Mouse (Mus musculus): ENCODE data around the gene Iars. TPM values are rescaled to one million over a fixed set of nuclear protein-coding genes. Genes with fewer than 3 reads are reported as not detected.
"Not testable (repeated sequence)": the region's sequence is repeated elsewhere in the genome, so short reads cannot be mapped to it uniquely, and the experiment has no call there.

Gene Iars
- polyA plus RNA-seq, 1 experiment from 2014 or later, result 69.6 TPM

DNA sequence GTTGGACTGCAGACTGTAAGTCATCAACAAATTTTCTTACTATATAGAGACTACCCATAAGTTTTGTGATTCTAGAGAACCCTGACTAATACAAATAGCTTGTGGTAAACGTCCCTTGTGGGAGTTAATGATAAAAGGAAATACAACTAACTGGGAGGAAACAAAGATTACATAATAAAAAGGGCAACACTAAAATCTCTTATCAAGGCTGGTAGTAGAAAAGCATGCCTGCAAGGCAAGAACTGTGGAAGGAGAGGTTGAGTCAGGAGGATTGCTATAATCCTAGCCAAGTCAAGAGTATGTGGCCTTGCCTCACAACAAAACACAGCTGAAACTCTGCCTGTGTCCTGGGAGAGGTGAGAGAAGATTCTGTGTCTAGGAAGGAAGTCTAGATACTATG is 78.8 kb downstream of the Iars start:
- Histone ChIP-seq H3K36me3 (ENCODE audit: control insufficient read depth, insufficient read depth, low read length) (no peaks in the 10 kb centered on the region), H3K9me3 (replicated peaks; ENCODE audit: control insufficient read depth, low read length) (no peaks in the 10 kb centered on the region), H3K4me3 (ENCODE audit: low read depth, low read length) (no peak overlapping the region), H3K27me3 (ENCODE audit: control insufficient read depth, insufficient read depth, low read length) (no peaks in the 10 kb centered on the region), H3K4me1 (ENCODE audit: control insufficient read depth, insufficient read depth, low read length) (no peaks in the 10 kb centered on the region), H3K27ac (ENCODE audit: low read depth, low read length) (no peak overlapping the region), H3K4me2 (no peak overlapping the region), H3K9ac (ENCODE audit: low read depth, low read length) (no peak overlapping the region)
- ATAC-seq (replicated peaks; ENCODE audit: insufficient number of reproducible peaks, low FRiP score, low TSS enrichment), result no peak
- 52% methylated on average over 1 of the region's 1 CpGs for WGBS (ENCODE audit: insufficient replicate concordance)

DNA sequence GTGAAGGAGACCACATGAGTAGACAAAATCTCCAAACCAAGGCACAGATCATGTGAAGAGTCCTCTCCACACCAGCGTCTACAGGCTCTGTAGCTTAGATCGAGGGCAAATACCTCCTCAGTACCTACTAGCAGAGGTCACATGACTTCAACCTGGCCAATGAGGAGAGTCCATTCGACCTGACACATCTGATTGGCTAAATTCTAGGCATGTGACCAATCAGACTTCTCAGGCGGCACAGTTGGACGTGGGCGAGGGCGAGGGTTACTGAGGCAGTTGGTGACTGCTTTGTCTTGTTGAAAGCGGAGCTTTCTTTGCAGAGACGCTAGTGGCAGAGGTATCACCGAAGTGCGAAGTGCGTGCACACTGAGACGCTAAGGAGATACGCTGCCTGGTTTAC is 80.3 kb downstream of the Iars start:
- Histone ChIP-seq H3K27me3 (ENCODE audit: control insufficient read depth, insufficient read depth, low read length) (no peaks in the 10 kb centered on the region), H3K36me3 (ENCODE audit: control insufficient read depth, insufficient read depth, low read length) (no peaks in the 10 kb centered on the region), H3K9me3 (replicated peaks; ENCODE audit: control insufficient read depth, low read length) (no peaks in the 10 kb centered on the region), H3K4me3 (ENCODE audit: low read depth, low read length) (no peak overlapping the region), H3K4me2 (no peak overlapping the region), H3K4me1 (ENCODE audit: control insufficient read depth, insufficient read depth, low read length) (no peaks in the 10 kb centered on the region), H3K9ac (ENCODE audit: low read depth, low read length) (no peak overlapping the region), H3K27ac (ENCODE audit: low read depth, low read length) (no peak overlapping the region)
- no peak for ATAC-seq (replicated peaks; ENCODE audit: insufficient number of reproducible peaks, low FRiP score, low TSS enrichment)
- WGBS (ENCODE audit: insufficient replicate concordance), result 82% methylated on average over 14 of the region's 14 CpGs

DNA sequence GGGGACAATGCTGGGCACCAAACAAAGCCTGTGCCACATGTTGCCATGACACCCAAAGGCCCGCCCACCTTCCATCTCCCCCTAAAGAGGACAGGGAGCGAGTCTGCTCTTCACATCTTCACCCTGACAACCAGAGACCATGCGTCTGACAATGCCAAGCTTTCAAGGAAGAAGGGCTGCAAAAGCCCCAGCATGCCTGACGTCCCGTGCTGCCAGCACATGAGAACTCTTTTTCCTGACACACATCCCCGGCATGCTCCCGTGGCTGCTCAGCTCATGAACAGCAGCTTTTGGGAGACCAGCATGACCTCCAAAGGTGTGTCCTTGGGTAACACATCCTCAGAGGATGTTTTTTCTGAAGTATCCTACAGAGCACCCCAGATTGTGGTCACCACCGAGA is 83.4 kb downstream of the Iars start:
- no peak overlapping the region for H3K4me3 ChIP-seq (ENCODE audit: low read depth, low read length)
- WGBS (ENCODE audit: insufficient replicate concordance), result 87% methylated on average over 8 of the region's 8 CpGs
- no peaks in the 10 kb centered on the region for H3K4me1 ChIP-seq (ENCODE audit: control insufficient read depth, insufficient read depth, low read length)
- no peaks in the 10 kb centered on the region for H3K9me3 ChIP-seq (replicated peaks; ENCODE audit: control insufficient read depth, low read length)
- no peaks in the 10 kb centered on the region for H3K27me3 ChIP-seq (ENCODE audit: control insufficient read depth, insufficient read depth, low read length)
- H3K4me2 ChIP-seq, result no peak overlapping the region
- no peaks in the 10 kb centered on the region for H3K36me3 ChIP-seq (ENCODE audit: control insufficient read depth, insufficient read depth, low read length)
- no peak for ATAC-seq (replicated peaks; ENCODE audit: insufficient number of reproducible peaks, low FRiP score, low TSS enrichment)
- H3K27ac ChIP-seq (ENCODE audit: low read depth, low read length), result no peak overlapping the region
- H3K9ac ChIP-seq (ENCODE audit: low read depth, low read length), result no peak overlapping the region

DNA sequence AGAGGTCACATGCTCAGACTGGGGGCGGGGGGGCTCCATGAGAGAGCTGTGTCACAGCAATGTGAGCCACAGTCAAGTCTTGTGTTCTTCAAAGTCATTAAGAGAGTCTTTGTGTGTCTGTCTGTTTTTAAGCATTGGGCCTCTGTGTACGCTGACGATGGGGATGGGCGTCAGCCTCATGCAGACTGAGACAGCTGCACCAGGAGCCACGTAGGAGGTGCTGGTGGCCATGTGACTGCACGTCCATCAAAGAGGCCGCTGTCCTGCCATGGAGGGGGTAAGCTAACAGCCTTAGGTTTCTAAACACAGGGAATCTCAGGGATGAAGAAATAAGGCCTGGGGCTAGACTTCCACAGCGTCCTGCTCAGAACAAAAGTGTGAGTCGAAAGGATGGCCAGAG is 84.4 kb downstream of the Iars start:
- no peak for ATAC-seq (replicated peaks; ENCODE audit: insufficient number of reproducible peaks, low FRiP score, low TSS enrichment)
- no peaks in the 10 kb centered on the region for H3K36me3 ChIP-seq (ENCODE audit: control insufficient read depth, insufficient read depth, low read length)
- no peak overlapping the region for H3K4me2 ChIP-seq
- H3K27me3 ChIP-seq (ENCODE audit: control insufficient read depth, insufficient read depth, low read length), result no peaks in the 10 kb centered on the region
- 55% methylated on average over 9 of the region's 9 CpGs for WGBS (ENCODE audit: insufficient replicate concordance)
- no peak overlapping the region for H3K9ac ChIP-seq (ENCODE audit: low read depth, low read length)
- no peaks in the 10 kb centered on the region for H3K4me1 ChIP-seq (ENCODE audit: control insufficient read depth, insufficient read depth, low read length)
- no peak overlapping the region for H3K4me3 ChIP-seq (ENCODE audit: low read depth, low read length)
- no peak overlapping the region for H3K27ac ChIP-seq (ENCODE audit: low read depth, low read length)
- H3K9me3 ChIP-seq (replicated peaks; ENCODE audit: control insufficient read depth, low read length), result no peaks in the 10 kb centered on the region

DNA sequence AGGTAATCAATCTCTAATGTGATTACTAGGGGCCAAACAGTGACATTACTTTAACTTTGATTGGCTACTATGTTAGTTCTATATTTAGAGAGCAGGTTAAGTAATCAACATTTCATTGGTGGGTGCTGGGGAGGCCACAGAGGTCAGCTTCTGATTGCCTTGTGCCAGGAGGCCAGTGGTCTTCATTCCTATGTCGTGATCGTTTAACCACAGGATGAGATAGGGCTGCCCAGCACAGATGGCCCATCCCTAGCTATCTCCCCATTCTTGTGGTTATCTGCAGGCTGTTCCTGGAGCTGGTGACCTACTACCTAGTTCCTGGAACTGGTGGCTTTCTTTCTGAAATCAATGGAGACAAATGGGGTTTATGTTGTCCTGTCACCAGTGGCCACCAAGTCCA is 86.1 kb downstream of the Iars start:
- no peak for ATAC-seq (replicated peaks; ENCODE audit: insufficient number of reproducible peaks, low FRiP score, low TSS enrichment)
- Histone ChIP-seq H3K4me2 (no peak overlapping the region), H3K4me3 (ENCODE audit: low read depth, low read length) (no peak overlapping the region), H3K4me1 (ENCODE audit: control insufficient read depth, insufficient read depth, low read length) (no peaks in the 10 kb centered on the region), H3K9ac (ENCODE audit: low read depth, low read length) (no peak overlapping the region), H3K9me3 (replicated peaks; ENCODE audit: control insufficient read depth, low read length) (no peaks in the 10 kb centered on the region), H3K36me3 (ENCODE audit: control insufficient read depth, insufficient read depth, low read length) (no peaks in the 10 kb centered on the region), H3K27ac (ENCODE audit: low read depth, low read length) (no peak overlapping the region), H3K27me3 (ENCODE audit: control insufficient read depth, insufficient read depth, low read length) (no peaks in the 10 kb centered on the region)
- WGBS (ENCODE audit: insufficient replicate concordance), result 26% methylated on average over 2 of the region's 2 CpGs

DNA sequence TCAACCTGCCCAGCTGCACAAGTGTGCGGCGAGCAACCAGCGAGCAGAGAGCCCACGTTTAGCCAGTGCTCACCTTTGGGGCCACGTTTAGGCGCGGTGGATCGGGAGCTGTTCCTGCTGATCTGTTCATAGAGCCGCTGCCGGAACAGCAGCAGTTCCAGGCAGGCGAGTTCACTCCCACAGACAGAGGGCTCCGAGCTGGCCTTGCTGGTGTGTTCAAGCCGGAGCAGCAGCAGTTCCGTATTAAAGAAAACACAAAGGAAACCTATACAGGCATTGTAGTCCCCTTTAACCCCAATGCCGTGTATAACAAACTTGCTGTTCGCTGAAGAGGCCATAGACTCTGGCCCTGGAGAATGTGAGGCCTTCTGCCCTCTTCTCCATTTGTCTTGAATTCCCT is 87.2 kb downstream of the Iars start:
- no peak overlapping the region for H3K27ac ChIP-seq (ENCODE audit: low read depth, low read length)
- no peaks in the 10 kb centered on the region for H3K36me3 ChIP-seq (ENCODE audit: control insufficient read depth, insufficient read depth, low read length)
- ATAC-seq (replicated peaks; ENCODE audit: insufficient number of reproducible peaks, low FRiP score, low TSS enrichment), result no peak
- no peak overlapping the region for H3K4me3 ChIP-seq (ENCODE audit: low read depth, low read length)
- no peaks in the 10 kb centered on the region for H3K9me3 ChIP-seq (replicated peaks; ENCODE audit: control insufficient read depth, low read length)
- no peaks in the 10 kb centered on the region for H3K4me1 ChIP-seq (ENCODE audit: control insufficient read depth, insufficient read depth, low read length)
- 74% methylated on average over 16 of the region's 16 CpGs for WGBS (ENCODE audit: insufficient replicate concordance)
- H3K9ac ChIP-seq (ENCODE audit: low read depth, low read length), result no peak overlapping the region
- no peaks in the 10 kb centered on the region for H3K27me3 ChIP-seq (ENCODE audit: control insufficient read depth, insufficient read depth, low read length)
- no peak overlapping the region for H3K4me2 ChIP-seq

DNA sequence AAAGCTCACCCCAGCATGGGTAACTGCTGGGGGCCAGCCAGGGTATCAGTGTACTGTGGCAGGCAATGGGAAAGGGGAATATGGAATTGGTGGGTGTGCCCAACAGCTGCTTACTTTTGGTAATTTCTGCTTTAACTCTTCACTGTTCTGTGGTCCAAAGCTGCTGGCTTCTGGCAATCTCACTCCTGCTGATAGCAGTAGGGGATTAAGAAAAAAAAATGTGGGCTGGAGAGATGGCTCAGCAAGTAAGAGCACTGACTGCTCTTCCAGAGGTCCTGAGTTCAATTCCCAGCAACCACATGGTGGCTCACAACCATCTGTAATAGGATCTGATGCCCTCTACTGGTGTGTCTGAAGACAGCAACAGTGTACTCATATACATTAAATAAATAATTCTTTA is 89.6 kb downstream of the Iars start:
- not testable (repeated sequence) for H3K9me3 ChIP-seq (replicated peaks; ENCODE audit: control insufficient read depth, low read length); H3K4me3 ChIP-seq (ENCODE audit: low read depth, low read length); H3K9ac ChIP-seq (ENCODE audit: low read depth, low read length); H3K4me2 ChIP-seq; H3K36me3 ChIP-seq (ENCODE audit: control insufficient read depth, insufficient read depth, low read length); H3K27ac ChIP-seq (ENCODE audit: low read depth, low read length); H3K4me1 ChIP-seq (ENCODE audit: control insufficient read depth, insufficient read depth, low read length); ATAC-seq (replicated peaks; ENCODE audit: insufficient number of reproducible peaks, low FRiP score, low TSS enrichment); H3K27me3 ChIP-seq (ENCODE audit: control insufficient read depth, insufficient read depth, low read length)

Other genes with a start within 250 kb of the Iars start
- 0.42 and 0.56 TPM in 2 replicates for gene Tes3-ps, start 188.8 kb upstream of the Iars start, polyA plus RNA-seq (2014; fragmentation: Nextera tagmentation; extraction: Ambion mirVana)
- 1.4 and 1.8 TPM in 2 replicates for gene Ecm2, start 177.3 kb upstream of the Iars start, polyA plus RNA-seq (2014; fragmentation: Nextera tagmentation; extraction: Ambion mirVana)
- gene Aspn, start 137.7 kb upstream of the Iars start, polyA plus RNA-seq (2014; fragmentation: Nextera tagmentation; extraction: Ambion mirVana), result 0.60 and 0.79 TPM in 2 replicates
- 0.46 TPM in 2 replicates for gene Omd, start 99.6 kb upstream of the Iars start, polyA plus RNA-seq (2014; fragmentation: Nextera tagmentation; extraction: Ambion mirVana)
- gene Ogn, start 74.1 kb upstream of the Iars start, polyA plus RNA-seq (2014; fragmentation: Nextera tagmentation; extraction: Ambion mirVana), result 3.5 and 5.7 TPM in 2 replicates
- gene Cenpp, start 29.3 kb upstream of the Iars start, polyA plus RNA-seq (2014; fragmentation: Nextera tagmentation; extraction: Ambion mirVana), result 29.1 and 29.5 TPM in 2 replicates
- gene Nol8, start 29.0 kb upstream of the Iars start, polyA plus RNA-seq (2014; fragmentation: Nextera tagmentation; extraction: Ambion mirVana), result 12.6 and 17.1 TPM in 2 replicates
- 0.19 and 0.35 TPM in 2 replicates for gene Gm30302, start 116.9 kb downstream of the Iars start, polyA plus RNA-seq (2014; fragmentation: Nextera tagmentation; extraction: Ambion mirVana)

Data from heart, embryonic 11.5 days (tissue).